Mouse (Mus musculus): ENCODE measurements around the gene Gm21866. TPM values are rescaled to one million over a fixed set of nuclear protein-coding genes. Genes with fewer than 3 reads are reported as not detected.
"Not testable (repeated sequence)": the region's sequence is repeated elsewhere in the genome, so short reads cannot be mapped to it uniquely, and the experiment has no call there.

Gm21866 gene
- not detected in 2 replicates for polyA plus RNA-seq (2014; fragmentation: Nextera tagmentation; extraction: Ambion mirVana)

DNA sequence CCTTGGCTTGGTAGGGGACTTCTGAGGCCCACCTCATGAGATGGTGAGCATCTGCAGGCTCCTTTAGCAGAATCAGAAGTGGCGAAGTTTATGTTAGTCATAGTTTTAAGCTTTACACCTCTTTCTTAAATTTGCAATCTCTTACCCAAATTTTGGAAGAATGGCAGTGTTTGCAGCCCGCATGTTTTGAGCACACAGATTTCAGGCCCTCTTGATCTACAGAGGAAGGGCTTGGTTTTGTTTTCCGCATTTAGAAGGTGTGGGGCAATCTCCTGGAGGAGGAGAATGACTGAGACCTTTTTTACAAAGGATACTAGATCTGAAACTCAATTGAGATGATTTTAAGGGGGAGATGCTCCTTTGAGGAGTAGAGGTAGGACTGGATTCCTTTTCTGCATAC, at the start of gene Gm21866:
Gene Gm21866 (minus strand): TSS at position 101 of the 400 bp plus-strand sequence.
- WGBS, result 71% methylated on average over 1 of the region's 3 CpGs
- not testable (repeated sequence) for H3K27me3 ChIP-seq (replicated peaks; ENCODE audit: control insufficient read depth, insufficient read depth, low read length); H3K9me3 ChIP-seq (ENCODE audit: control insufficient read depth, low read length); DNase-seq (ENCODE audit: low spot score); H3K27ac ChIP-seq (replicated peaks; ENCODE audit: low read depth, low read length); H3K4me1 ChIP-seq (ENCODE audit: control insufficient read depth, insufficient read depth, low read length); ATAC-seq (ENCODE audit: low read depth); H3K4me2 ChIP-seq (ENCODE audit: low read depth, low read length); H3K36me3 ChIP-seq (ENCODE audit: control insufficient read depth, insufficient read depth, low read length); H3K9ac ChIP-seq (ENCODE audit: low read depth, low read length); H3K4me3 ChIP-seq (ENCODE audit: low read depth, low read length)

DNA sequence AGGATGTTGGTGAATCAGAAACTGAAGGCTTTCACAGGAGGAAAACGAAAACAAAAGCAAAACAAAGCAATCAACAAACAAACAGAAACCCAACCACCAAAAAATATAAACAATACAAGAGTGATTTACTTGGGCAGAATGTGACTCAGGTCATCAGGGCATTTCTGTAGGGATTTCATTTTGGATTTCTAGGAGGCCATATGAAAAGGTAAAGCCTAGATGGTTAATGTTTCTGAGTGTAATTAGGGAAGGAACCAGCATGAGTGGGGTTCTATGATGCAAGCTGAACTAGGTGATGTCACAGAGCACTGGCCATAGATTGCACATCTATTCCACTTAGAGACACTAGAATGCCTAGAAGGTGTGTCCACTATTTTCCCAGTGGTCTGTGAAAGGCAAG, 28.3 kb upstream of the Gm21866 start, which contains the start of gene Gm20773:
Gene Gm20773 (plus strand): TSS at position 301 of the 400 bp plus-strand sequence.
- not testable (repeated sequence) for DNase-seq (ENCODE audit: low spot score); H3K36me3 ChIP-seq (ENCODE audit: control insufficient read depth, insufficient read depth, low read length); H3K27ac ChIP-seq (replicated peaks; ENCODE audit: low read depth, low read length); H3K4me3 ChIP-seq (ENCODE audit: low read depth, low read length); H3K27me3 ChIP-seq (replicated peaks; ENCODE audit: control insufficient read depth, insufficient read depth, low read length); ATAC-seq (ENCODE audit: low read depth); H3K9ac ChIP-seq (ENCODE audit: low read depth, low read length); H3K4me1 ChIP-seq (ENCODE audit: control insufficient read depth, insufficient read depth, low read length); H3K4me2 ChIP-seq (ENCODE audit: low read depth, low read length); H3K9me3 ChIP-seq (ENCODE audit: control insufficient read depth, low read length)
- WGBS, result no CpG with 5 or more reads among the region's 1 CpGs

Other genes with a start within 250 kb of the Gm21866 start
- not detected in 2 replicates for gene Gm21828, start 241.7 kb downstream of the Gm21866 start, polyA plus RNA-seq (2014; fragmentation: Nextera tagmentation; extraction: Ambion mirVana)
- gene Gm21440, start 213.2 kb downstream of the Gm21866 start, polyA plus RNA-seq (2014; fragmentation: Nextera tagmentation; extraction: Ambion mirVana), result not detected in 2 replicates
- gene Gm21454, start 213.1 kb downstream of the Gm21866 start, polyA plus RNA-seq (2014; fragmentation: Nextera tagmentation; extraction: Ambion mirVana), result not detected in 2 replicates
- gene Gm21725, start 116.5 kb downstream of the Gm21866 start, polyA plus RNA-seq (2014; fragmentation: Nextera tagmentation; extraction: Ambion mirVana), result not detected in 2 replicates
- not detected in 2 replicates for gene Gm20773, start 28.4 kb upstream of the Gm21866 start, polyA plus RNA-seq (2014; fragmentation: Nextera tagmentation; extraction: Ambion mirVana)